ENCODE assay signal across 17 mouse cellular contexts in the genomic region with DNA sequence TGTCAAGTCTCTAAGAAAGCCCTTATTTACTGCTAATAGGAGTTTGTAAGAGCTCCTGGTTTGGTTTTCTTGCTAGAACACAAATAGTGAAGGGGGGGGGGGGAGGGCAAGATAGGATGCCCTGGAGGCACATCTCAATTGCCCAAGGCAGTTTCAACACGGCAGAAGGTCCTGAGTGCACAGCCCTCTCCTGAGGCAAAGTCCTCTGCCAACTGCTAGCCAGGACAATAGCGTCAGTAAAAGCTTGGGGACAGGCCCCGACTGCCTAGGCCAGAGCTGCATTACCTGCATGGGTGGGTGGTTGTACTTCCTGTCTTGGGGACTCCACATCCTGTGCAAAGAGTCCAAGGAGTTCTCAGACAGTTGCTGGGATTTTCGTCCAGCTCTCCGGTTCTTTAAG. TPM values are rescaled to one million over a fixed set of nuclear protein-coding genes. Genes with fewer than 3 reads are reported as not detected.
DNase-seq lines count a peak whose midpoint lies in the region; ATAC-seq and TF ChIP-seq lines count a peak whose summit lies in the region.
"Had no signal": no experiment of that assay in that cellular context is flagged by ENCODE, and none has a peak within 500 bp of the region (broad histone marks: within the 10 kb centered on the region; RNA-seq: fewer than 3 reads in every experiment).

No protein-coding gene starts in this region.

- POLR2A ChIA-PET in Patski (lab: Charles Lee) = interaction anchor here (0.6 to 2.4 kb wide), 3 partner anchors 55 to 71 kb away, joined by 3 to 16 read pairs (median 4); no protein-coding TSS in a partner anchor

- 74% methylated on average over 5 of the region's 5 CpGs for WGBS in heart, embryonic 16.5 days
- WGBS in lung, embryonic 14.5 days = 66% methylated on average over 5 of the region's 5 CpGs
- WGBS in small intestine, adult 2 months = 77% methylated on average over 5 of the region's 5 CpGs

- no peak for DNase-seq in heart, postnatal 10 days
- DNase-seq in lung, embryonic 14.5 days = no peak
- no peak for DNase-seq in lung, postnatal 36 days
- DNase-seq in Patski (ENCODE audit: low read depth, low spot score) = no peak
- DNase-seq in right cerebral cortex, postnatal 4 days = no peak
- DNase-seq: cerebellum, postnatal 10 days; embryo, embryonic 11 days; kidney, adult 2 months; kidney, postnatal 4 days; lung, adult 2 months; right cerebral cortex, postnatal 14 days had no signal

- H3K36me3 ChIP-seq in heart, embryonic 16.5 days (ENCODE audit: control insufficient read depth, insufficient read depth) = peaks cover 13% of the 10 kb centered on the region; the same call in 1 of the 2 replicates
- peaks cover 64% of the 10 kb centered on the region for H3K36me3 ChIP-seq in lung, embryonic 14.5 days (ENCODE audit: insufficient read depth)
- peaks cover 32% of the 10 kb centered on the region for H3K36me3 ChIP-seq in small intestine, adult 2 months (ENCODE audit: control insufficient read depth, insufficient read depth, low read length)
- H3K36me3 ChIP-seq: G1E had no signal

- no peaks in the 10 kb centered on the region for H3K27me3 ChIP-seq in heart, embryonic 16.5 days (ENCODE audit: control insufficient read depth, insufficient read depth, low read length)
- H3K27me3 ChIP-seq in lung, embryonic 14.5 days (ENCODE audit: insufficient read depth, low read length) = no peaks in the 10 kb centered on the region
- H3K27me3 ChIP-seq in Patski = no peaks in the 10 kb centered on the region
- no peaks in the 10 kb centered on the region for H3K27me3 ChIP-seq in small intestine, adult 2 months (ENCODE audit: control insufficient read depth, insufficient read depth, low read length)
- H3K27me3 ChIP-seq: forebrain, embryonic 13.5 days; limb, embryonic 13.5 days had no signal

- no peak overlapping the region for H3K4me2 ChIP-seq in heart, embryonic 16.5 days (ENCODE audit: low read depth, low read length)
- no peak overlapping the region for H3K4me2 ChIP-seq in lung, embryonic 14.5 days
- H3K4me2 ChIP-seq: forebrain, embryonic 13.5 days; limb, embryonic 13.5 days had no signal

- no peak for ATAC-seq in heart, embryonic 16.5 days (replicated peaks; ENCODE audit: extremely low read depth, insufficient read depth, low FRiP score)
- 0 out of 2 replicates have a peak, but pooled peaks have one; percentile 25 for ATAC-seq in lung, embryonic 14.5 days (ENCODE audit: insufficient read depth)
- peak; percentile 1 for ATAC-seq in Patski
- ATAC-seq: forebrain, embryonic 13.5 days had no signal

- H3K9ac ChIP-seq in heart, embryonic 16.5 days (ENCODE audit: low read length) = 0 out of 2 replicates have a peak overlapping the region, but pooled peaks have one; percentile 9
- H3K9ac ChIP-seq in lung, embryonic 14.5 days = no peak overlapping the region
- H3K9ac ChIP-seq: forebrain, embryonic 13.5 days; limb, embryonic 13.5 days had no signal

- H3K9me3 ChIP-seq in heart, embryonic 16.5 days (replicated peaks; ENCODE audit: control insufficient read depth, low read length) = no peaks in the 10 kb centered on the region
- H3K9me3 ChIP-seq in lung, embryonic 14.5 days (ENCODE audit: low read depth, low read length) = no peaks in the 10 kb centered on the region
- H3K9me3 ChIP-seq: forebrain, embryonic 13.5 days; G1E; limb, embryonic 13.5 days had no signal

- H3K4me1 ChIP-seq in heart, embryonic 16.5 days (ENCODE audit: control insufficient read depth, insufficient read depth, low read length) = peaks cover 11% of the 10 kb centered on the region; the same call in 1 of the 2 replicates
- 0 out of 2 replicates have a peak, but pooled peaks cover 5% of the 10 kb centered on the region for H3K4me1 ChIP-seq in lung, embryonic 14.5 days (ENCODE audit: insufficient read depth)
- H3K4me1 ChIP-seq in small intestine, adult 2 months (ENCODE audit: control insufficient read depth, insufficient read depth, insufficient read length, low read length) = peaks cover 3% of the 10 kb centered on the region; the same call in 1 of the 2 replicates
- H3K4me1 ChIP-seq: limb, embryonic 13.5 days had no signal

- H3K4me3 ChIP-seq in heart, embryonic 16.5 days (ENCODE audit: low read length) = no peak overlapping the region
- H3K4me3 ChIP-seq in lung, embryonic 14.5 days (ENCODE audit: low read depth, low read length) = no peak overlapping the region
- no peak overlapping the region for H3K4me3 ChIP-seq in small intestine, adult 2 months (ENCODE audit: low read depth, low read length)
- H3K4me3 ChIP-seq: forebrain, embryonic 13.5 days; left cerebral cortex, adult 2 months; limb, embryonic 13.5 days had no signal

- in situ Hi-C loops in Patski (cut with MboI; ENCODE audit: low pct_unique_long_range_greater_than_20kb) = loop anchor here (5.0 to 25.0 kb wide), 2 partner anchors 73 to 168 kb away; partner anchors contain the start of genes Akip1, BC051019 and St5

- CTCF ChIA-PET in Patski (lab: Charles Lee) = interaction anchor here (0.9 to 1.6 kb wide), 9 partner anchors 8 to 134 kb away, joined by 3 to 8 read pairs (median 4); no protein-coding TSS in a partner anchor

- no peak for TF ChIP-seq POLR2A in small intestine, adult 2 months (IDR thresholded peaks at IDR 0.05; ENCODE audit: low read depth, low read length)

- H3K27ac ChIP-seq in heart, embryonic 16.5 days (ENCODE audit: low read length) = peak overlapping the region; percentile 54
- H3K27ac ChIP-seq in lung, embryonic 14.5 days (ENCODE audit: low read depth) = peak overlapping the region; percentile 86
- 0 out of 2 replicates have a peak overlapping the region, but pooled peaks have one; percentile 38 for H3K27ac ChIP-seq in small intestine, adult 2 months (ENCODE audit: insufficient read depth, low read depth, low read length)
- H3K27ac ChIP-seq: forebrain, embryonic 13.5 days had no signal

- no peak for TF ChIP-seq CTCF in lung, embryonic 14.5 days (IDR thresholded peaks at IDR 0.05; ENCODE audit: low read depth)
- TF ChIP-seq CTCF in Patski (IDR thresholded peaks at IDR 0.05) = no peak
- no peak for TF ChIP-seq CTCF in small intestine, adult 2 months (IDR thresholded peaks at IDR 0.05; ENCODE audit: extremely low read depth, insufficient read length, insufficient replicate concordance, low read depth, low read length)

- intact Hi-C loops in heart, postnatal 10 days (cut with DNase I) = no loop called here

RNA-seq across cellular contexts. Expression of gene Rpl27a, which starts 25.8 kb away (rescaled TPM):
- polyA plus RNA-seq in heart, embryonic 16.5 days (2015; fragmentation: Nextera tagmentation; extraction: Ambion mirVana) = 71.3 and 74.1 TPM in 2 replicates
- 100 to 1,000 TPM; 117 to 118 TPM for total RNA-seq in heart, postnatal 10 days (2021)
- polyA plus RNA-seq in lung, embryonic 14.5 days (2014; fragmentation: Nextera tagmentation; extraction: Ambion mirVana) = 157 and 166 TPM in 2 replicates
- polyA plus RNA-seq in Patski (2021) = 478 TPM
- polyA plus RNA-seq in small intestine, adult 2 months (2012; rRNA removed) = 232 and 339 TPM in 2 replicates

RNA-seq across cellular contexts. Expression of gene Trim66, which starts 36.9 kb away (rescaled TPM):
- 0.03 TPM in 1 of 2 replicates, not detected in the other for polyA plus RNA-seq in heart, embryonic 16.5 days (2015; fragmentation: Nextera tagmentation; extraction: Ambion mirVana)
- total RNA-seq in heart, postnatal 10 days (2021) = under 1 TPM; 0.10 to 0.12 TPM
- 0.04 and 0.05 TPM in 2 replicates for polyA plus RNA-seq in lung, embryonic 14.5 days (2014; fragmentation: Nextera tagmentation; extraction: Ambion mirVana)
- polyA plus RNA-seq in Patski (2021) = 0.32 TPM
- 0.03 TPM in 1 of 2 replicates, not detected in the other for polyA plus RNA-seq in small intestine, adult 2 months (2012; rRNA removed)
